Mouse (Mus musculus) left cerebral cortex, postnatal 10 days (tissue): ENCODE data around the gene Nedd1. TPM values are rescaled to one million over a fixed set of nuclear protein-coding genes. Genes with fewer than 3 reads are reported as not detected.
A peak's percentile ranks its signal among the peaks of the same experiment; 100 is the strongest.

Experiments
- DNase-seq, 2 experiments: peaks; one replicate each; pipeline ENCODE4 v3.0.0; 2021 to 2022; ENCODE audit warnings: low spot score in 2 of 2, mixed read lengths in 1 of 2; ENCODE audit errors: extremely low spot score in 1 of 2
- intact Hi-C: fragments of 180-260 bp; cut with DNase I; formaldehyde crosslinking; loops from one replicate; pipeline ENCODE4 v1.15.1; 2025
- total RNA-seq, 2 experiments: library from RNA; stranded (reverse); gene quantifications; 2 replicates each; pipeline ENCODE4 v1.2.3; 2021

Nedd1 gene
- total RNA-seq = 1 to 10 TPM; 2.7 to 2.9 TPM

DNA sequence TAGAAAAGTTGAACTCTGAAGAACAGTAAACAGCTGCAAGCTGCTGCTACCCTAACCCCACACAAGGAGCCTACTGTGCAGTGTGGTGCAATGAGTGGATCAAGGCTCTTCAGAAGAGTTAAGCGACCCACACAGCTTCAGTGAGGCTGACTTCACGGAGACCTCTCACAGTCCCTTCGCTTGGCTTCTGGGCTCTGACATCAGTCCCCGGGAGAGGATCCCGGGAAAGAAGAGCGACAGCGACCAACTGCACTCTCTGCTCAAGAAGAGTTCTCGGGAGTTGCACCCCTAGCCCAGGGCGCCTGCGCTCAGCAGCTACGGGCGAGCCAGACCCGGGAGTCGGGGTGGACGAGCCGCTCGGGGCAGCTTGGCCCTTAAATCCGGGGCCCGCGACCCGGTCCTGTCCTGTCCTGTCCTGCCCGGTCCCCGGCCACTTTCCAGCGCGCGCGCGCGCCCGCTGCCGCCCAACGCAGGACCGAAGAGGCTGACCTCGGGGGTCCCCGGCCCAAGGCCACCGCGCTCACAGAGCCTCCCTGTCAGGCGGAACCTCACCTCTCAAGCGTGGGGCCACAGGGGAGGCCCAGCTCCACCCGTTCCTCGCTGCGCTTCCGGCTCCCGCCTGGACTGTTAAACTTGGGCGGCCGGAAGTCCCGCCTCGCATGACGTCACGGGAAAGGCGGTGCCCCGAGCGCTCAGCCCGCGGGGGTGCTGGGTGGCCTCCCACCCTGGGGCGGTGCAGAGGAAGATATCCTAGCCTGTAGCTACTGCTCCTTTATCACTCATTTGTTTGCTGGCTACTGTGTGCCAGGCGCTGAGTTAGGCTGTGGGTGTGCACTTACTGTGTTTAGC is at the start of gene Nedd1:
Nedd1 (minus strand) TSS at position 650 of the 849 bp plus-strand sequence.
- intact Hi-C loops = no loop called here
- DNase-seq = peak; percentile 81 to 93

- intact Hi-C loops = no loop called here
- no peak for DNase-seq
Observed at GRCm38 (mm10) chr10:92754359-92754758, 32.1 kb upstream of the Nedd1 start.

- intact Hi-C loops = no loop called here
- DNase-seq = no peak
Observed at GRCm38 (mm10) chr10:92730339-92730738, 8.1 kb upstream of the Nedd1 start.

DNA sequence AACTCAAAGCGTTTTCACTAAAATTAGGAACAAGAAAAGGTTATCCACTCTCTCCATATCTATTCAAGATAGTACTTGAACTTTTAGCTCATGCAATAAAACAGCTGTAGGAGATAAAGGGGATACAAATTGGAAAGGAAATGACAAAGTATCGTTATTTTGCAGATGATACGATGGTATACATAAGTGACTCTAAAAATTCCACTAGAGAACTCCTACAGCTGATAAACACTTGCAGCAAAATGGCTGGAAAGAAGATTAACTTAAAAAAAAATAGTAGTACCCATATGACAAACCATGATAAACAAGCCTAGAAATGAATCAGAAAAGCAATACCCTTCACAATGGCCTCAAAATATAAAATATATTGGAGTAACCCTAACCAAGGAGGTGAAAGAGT is 6.5 kb upstream of the Nedd1 start:
- DNase-seq = no peak
- intact Hi-C loops = no loop called here

DNA sequence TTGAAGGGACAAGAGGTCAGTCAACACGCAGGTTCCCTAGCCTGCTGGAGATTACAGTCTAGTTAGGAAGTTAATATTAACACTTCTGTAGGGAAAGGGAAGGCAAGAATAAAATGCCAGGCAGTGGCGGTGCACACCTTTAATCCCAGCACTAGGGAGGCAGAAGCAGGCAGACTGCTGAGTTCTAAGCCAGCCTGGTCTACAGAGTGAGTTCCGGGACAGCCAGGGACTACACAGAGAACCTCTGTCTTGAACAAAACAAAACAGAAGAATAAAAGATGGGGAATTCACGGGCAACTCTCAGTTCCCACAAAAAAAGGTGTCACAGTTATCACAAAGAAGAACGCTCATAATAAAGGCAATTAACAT is 384 bp upstream of the Nedd1 start:
- no peak for DNase-seq
- intact Hi-C loops = no loop called here

GRCm38 (mm10) chr10:92699032-92699431 is 23.2 kb downstream of the Nedd1 start:
- intact Hi-C loops = no loop called here
- DNase-seq = no peak

GRCm38 (mm10) chr10:92675056-92675455 is 47.2 kb downstream of the Nedd1 start:
- DNase-seq = no peak
- intact Hi-C loops = no loop called here

GRCm38 (mm10) chr10:92671906-92672305 is 50.3 kb downstream of the Nedd1 start:
- intact Hi-C loops = no loop called here
- no peak for DNase-seq

- intact Hi-C loops = no loop called here
- no peak for DNase-seq
Observed at GRCm38 (mm10) chr10:92665287-92665686, 56.9 kb downstream of the Nedd1 start.

- intact Hi-C loops = loop anchor here (5.0 kb wide), 3 partner anchors 346 to 1356 kb away; no protein-coding TSS in a partner anchor
- DNase-seq = no peak
Observed at GRCm38 (mm10) chr10:92653266-92653665, 69.0 kb downstream of the Nedd1 start.

GRCm38 (mm10) chr10:92652399-92652920 is 69.8 kb downstream of the Nedd1 start:
- DNase-seq = no peak
- intact Hi-C loops = loop anchor here (5.0 kb wide), 3 partner anchors 345 to 1355 kb away; no protein-coding TSS in a partner anchor

DNA sequence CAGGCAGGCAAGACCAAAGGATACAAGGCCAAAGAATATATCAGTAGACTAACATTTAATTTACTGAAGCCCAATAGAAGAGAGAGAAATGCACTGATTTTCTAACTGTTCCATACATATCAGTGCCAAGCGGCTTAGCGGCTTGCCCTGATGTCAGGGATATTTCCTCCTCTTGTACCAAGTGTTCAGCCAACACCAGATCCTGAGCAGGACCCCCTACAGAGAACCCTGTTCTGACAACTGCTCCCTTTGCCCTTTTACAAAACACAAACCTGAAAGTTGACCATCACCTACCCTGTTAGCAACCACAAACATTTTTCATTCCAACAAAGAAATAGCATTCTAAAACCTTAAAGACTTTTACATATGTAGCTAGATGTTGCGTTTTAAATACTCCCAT is 71.0 kb downstream of the Nedd1 start:
- intact Hi-C loops = loop anchor here (5.0 kb wide), 3 partner anchors 344 to 1354 kb away; no protein-coding TSS in a partner anchor
- DNase-seq = no peak

- DNase-seq = no peak
- intact Hi-C loops = no loop called here
Observed at GRCm38 (mm10) chr10:92649096-92649495, 73.1 kb downstream of the Nedd1 start.

GRCm38 (mm10) chr10:92647691-92648090 is 74.5 kb downstream of the Nedd1 start:
- no peak for DNase-seq
- intact Hi-C loops = no loop called here

- intact Hi-C loops = no loop called here
- no peak for DNase-seq
Observed at GRCm38 (mm10) chr10:92643995-92644394, 78.2 kb downstream of the Nedd1 start.

DNA sequence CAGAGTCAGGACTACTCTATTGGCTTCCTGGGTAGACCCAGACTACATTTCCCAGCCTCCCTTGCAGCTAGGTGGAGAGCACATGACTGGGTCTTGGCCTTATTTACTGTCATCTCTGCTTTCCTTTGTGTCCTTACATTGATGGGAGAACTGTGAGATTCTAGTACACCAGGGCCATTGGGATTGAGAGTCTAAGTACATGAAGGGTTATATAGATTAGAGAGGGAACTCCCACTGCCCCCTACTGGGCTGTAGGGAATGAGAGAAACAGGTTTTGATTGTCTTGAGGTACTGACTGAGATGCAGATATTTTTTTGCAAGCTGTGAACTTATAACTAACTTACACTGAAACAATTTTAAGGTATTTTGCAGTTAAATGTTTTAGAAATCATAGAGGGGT is 81.2 kb downstream of the Nedd1 start:
- DNase-seq = no peak
- intact Hi-C loops = no loop called here
